Mouse (Mus musculus): ENCODE measurements around the gene Esp22. TPM values are rescaled to one million over a fixed set of nuclear protein-coding genes. Genes with fewer than 3 reads are reported as not detected.
"Not testable (repeated sequence)": the region's sequence is repeated elsewhere in the genome, so short reads cannot be mapped to it uniquely, and the experiment has no call there.

Gene Esp22
- polyA plus RNA-seq (2012; rRNA removed) = not detected in 2 replicates

DNA sequence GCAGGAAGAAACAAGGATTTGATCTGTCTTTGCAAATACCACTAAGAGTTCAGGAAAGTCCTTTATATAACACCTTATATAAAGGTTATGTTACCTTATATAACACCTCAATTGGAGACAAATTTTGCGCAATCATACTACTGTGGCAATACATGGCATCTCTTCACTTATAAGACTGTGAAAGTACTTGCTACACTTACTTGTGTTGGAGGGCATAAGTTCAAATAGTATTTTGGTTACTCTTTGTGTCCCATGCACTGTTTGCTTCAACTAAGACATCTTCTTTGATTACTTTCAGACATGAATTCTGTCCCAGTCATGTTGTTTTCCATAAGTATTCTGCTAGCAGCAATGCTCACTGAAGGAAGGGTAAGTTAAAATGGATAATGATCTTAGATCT, at the start of gene Esp22:
Gene Esp22 (plus strand): TSS at position 301 of the 400 bp plus-strand sequence.
- H3K4me3 ChIP-seq (ENCODE audit: control insufficient read depth, low read depth, low read length) = no peak within 1 kb of the TSS
- H3K27ac ChIP-seq (ENCODE audit: control insufficient read depth, insufficient read depth, low read depth, low read length) = no peak within 1 kb of the TSS
- H3K36me3 ChIP-seq (ENCODE audit: control insufficient read depth, insufficient read depth, low read length) = no peaks in the 10 kb centered on the region
- no peaks in the 10 kb centered on the region for H3K27me3 ChIP-seq (ENCODE audit: control insufficient read depth, insufficient read depth, low read length)
- TF ChIP-seq POLR2A (IDR thresholded peaks at IDR 0.05; ENCODE audit: control insufficient read depth, low read depth, low read length) (no peak), CTCF (IDR thresholded peaks at IDR 0.05; ENCODE audit: control insufficient read depth, insufficient read depth, insufficient replicate concordance, low read depth, low read length) (no peak)
- H3K4me1 ChIP-seq (ENCODE audit: control insufficient read depth, insufficient read depth, low read length) = no peaks in the 10 kb centered on the region

DNA sequence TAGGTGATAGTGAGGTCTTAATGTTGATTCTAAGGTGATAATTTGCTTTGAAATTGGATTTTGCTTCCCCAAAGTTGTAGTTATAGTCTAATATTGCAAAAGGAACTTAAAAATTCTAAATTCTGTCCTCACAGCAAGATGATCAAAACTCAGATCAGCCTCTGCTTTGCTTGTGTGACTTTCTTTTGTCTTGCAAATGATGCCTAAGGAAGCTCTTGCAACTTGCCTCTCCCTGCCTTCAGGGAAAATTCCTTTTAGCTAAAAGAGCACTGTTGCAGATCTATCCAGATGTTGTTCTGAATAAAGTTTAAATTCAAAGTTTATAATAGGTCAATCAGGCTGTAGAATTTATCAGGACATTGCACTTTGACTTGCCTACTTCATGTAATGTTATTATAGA, 31.5 kb upstream of the Esp22 start:
- Histone ChIP-seq H3K27ac (ENCODE audit: control insufficient read depth, insufficient read depth, low read depth, low read length) (no peak overlapping the region), H3K36me3 (ENCODE audit: control insufficient read depth, insufficient read depth, low read length) (no peaks in the 10 kb centered on the region), H3K4me1 (ENCODE audit: control insufficient read depth, insufficient read depth, low read length) (no peaks in the 10 kb centered on the region), H3K27me3 (ENCODE audit: control insufficient read depth, insufficient read depth, low read length) (no peaks in the 10 kb centered on the region), H3K4me3 (ENCODE audit: control insufficient read depth, low read depth, low read length) (no peak overlapping the region)
- TF ChIP-seq CTCF (IDR thresholded peaks at IDR 0.05; ENCODE audit: control insufficient read depth, insufficient read depth, insufficient replicate concordance, low read depth, low read length) (no peak), POLR2A (IDR thresholded peaks at IDR 0.05; ENCODE audit: control insufficient read depth, low read depth, low read length) (no peak)

DNA sequence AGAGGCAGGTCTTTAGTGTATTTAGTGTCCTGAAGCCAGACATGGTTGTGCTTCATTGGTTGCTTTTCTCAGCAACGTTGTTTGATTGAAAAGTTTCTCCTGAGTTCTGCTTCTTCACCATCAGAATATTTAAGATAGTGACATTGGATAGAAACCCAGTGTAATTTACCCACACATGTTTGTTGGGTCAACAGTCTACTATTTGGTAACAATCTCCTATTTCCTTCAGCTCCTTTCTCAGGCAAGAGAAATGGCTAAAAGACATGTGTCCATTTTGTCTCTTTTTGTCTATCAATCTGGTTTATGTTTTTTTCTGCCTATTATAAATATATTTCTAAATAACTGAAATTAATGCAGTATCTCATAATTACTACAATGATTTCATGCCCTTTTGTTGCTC, 18.2 kb upstream of the Esp22 start, which contains the start of gene Esp23:
Gene Esp23 (minus strand): TSS at position 101 of the 400 bp plus-strand sequence.
- Histone ChIP-seq H3K27ac (ENCODE audit: control insufficient read depth, insufficient read depth, low read depth, low read length) (no peak within 1 kb of the TSS), H3K27me3 (ENCODE audit: control insufficient read depth, insufficient read depth, low read length) (no peaks in the 10 kb centered on the region), H3K36me3 (ENCODE audit: control insufficient read depth, insufficient read depth, low read length) (no peaks in the 10 kb centered on the region), H3K4me3 (ENCODE audit: control insufficient read depth, low read depth, low read length) (no peak within 1 kb of the TSS), H3K4me1 (ENCODE audit: control insufficient read depth, insufficient read depth, low read length) (no peaks in the 10 kb centered on the region)
- TF ChIP-seq CTCF (IDR thresholded peaks at IDR 0.05; ENCODE audit: control insufficient read depth, insufficient read depth, insufficient replicate concordance, low read depth, low read length) = no peak
- TF ChIP-seq POLR2A (IDR thresholded peaks at IDR 0.05; ENCODE audit: control insufficient read depth, low read depth, low read length) = no peak

DNA sequence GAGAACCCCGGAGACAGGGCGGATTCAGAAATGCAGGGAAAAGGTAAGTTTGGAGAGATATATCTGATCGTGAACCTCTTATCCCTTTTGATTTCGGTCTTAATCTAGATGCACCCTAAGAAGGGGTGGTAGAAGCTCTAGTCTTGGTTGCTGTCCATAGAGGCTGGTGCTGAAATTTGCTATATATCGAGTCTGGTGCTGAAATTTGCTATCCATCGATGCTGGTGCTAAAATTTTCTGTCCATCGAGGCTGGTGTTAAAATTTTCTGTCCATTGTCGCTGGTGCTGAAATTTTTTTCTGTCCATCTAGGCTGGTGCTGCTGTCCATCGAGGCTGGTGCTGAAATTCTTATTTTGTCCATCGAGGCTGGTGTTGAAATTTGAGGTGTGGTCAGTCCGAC, 12.0 kb downstream of the Esp22 start:
- Histone ChIP-seq H3K4me3 (ENCODE audit: control insufficient read depth, low read depth, low read length) (peak overlapping the region; percentile 61), H3K27ac (ENCODE audit: control insufficient read depth, insufficient read depth, low read depth, low read length) (peak overlapping the region; percentile 61; the same call in 1 of the 2 replicates)
- H3K27me3 ChIP-seq (ENCODE audit: control insufficient read depth, insufficient read depth, low read length); H3K4me1 ChIP-seq (ENCODE audit: control insufficient read depth, insufficient read depth, low read length); H3K36me3 ChIP-seq (ENCODE audit: control insufficient read depth, insufficient read depth, low read length): not testable (repeated sequence)

DNA sequence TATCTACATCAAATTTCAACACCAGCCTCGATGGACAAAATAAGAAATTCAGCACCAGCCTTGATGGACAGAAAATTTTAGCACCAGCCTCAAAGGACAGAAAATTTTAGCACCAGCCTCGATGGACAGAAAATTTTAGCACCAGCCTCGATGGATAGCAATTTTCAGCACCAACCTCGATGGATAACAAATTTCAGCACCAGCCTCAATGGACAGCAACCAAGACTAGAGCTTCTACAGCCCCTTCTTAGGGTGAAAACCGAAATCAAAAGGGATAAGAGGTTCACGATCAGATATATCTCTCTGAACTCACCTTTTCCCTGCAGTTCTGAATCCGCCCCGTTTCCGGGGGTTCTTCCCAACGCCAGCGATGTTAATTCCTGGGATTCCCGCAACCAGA, 34.0 kb downstream of the Esp22 start:
- not testable (repeated sequence) for H3K27ac ChIP-seq (ENCODE audit: control insufficient read depth, insufficient read depth, low read depth, low read length); H3K36me3 ChIP-seq (ENCODE audit: control insufficient read depth, insufficient read depth, low read length); H3K4me1 ChIP-seq (ENCODE audit: control insufficient read depth, insufficient read depth, low read length); H3K4me3 ChIP-seq (ENCODE audit: control insufficient read depth, low read depth, low read length); H3K27me3 ChIP-seq (ENCODE audit: control insufficient read depth, insufficient read depth, low read length)

Other genes starting within 250 kb of the Esp22 start
- not detected in 2 replicates for gene Esp24, start 58.6 kb upstream of the Esp22 start, polyA plus RNA-seq (2012; rRNA removed)
- not detected in 2 replicates for gene Gm21903, start 52.0 kb upstream of the Esp22 start, polyA plus RNA-seq (2012; rRNA removed)
- gene Esp23, start 18.3 kb upstream of the Esp22 start, polyA plus RNA-seq (2012; rRNA removed) = not detected in 2 replicates

All from testis, adult 2 months (tissue).